Mouse (Mus musculus): Measurements from ENCODE around the gene Gtf2f2.

DNA sequence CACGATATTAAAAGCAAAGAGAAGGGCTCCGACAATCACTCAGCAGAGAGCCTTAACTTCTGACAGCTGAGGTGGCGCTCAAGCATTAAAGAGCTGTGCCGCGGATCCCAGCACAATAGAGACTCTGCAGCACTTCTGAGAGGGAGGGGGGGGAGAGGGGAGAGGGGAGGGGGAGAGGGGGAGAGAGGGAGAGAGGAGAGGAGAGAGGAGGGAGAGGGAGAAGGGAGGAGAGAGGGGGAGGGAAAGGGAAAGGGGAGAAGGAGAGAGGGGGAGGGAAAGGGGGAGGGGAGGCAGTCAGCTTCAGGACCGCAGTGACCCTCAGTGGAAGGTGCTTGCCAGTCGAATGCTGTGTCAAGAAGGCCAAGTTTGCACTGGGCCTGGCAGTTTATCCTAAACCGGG is 131.7 kb downstream of the Gtf2f2 start:
- TF ChIP-seq CTCF (IDR thresholded peaks at IDR 0.05; ENCODE audit: control insufficient read depth, insufficient read depth, insufficient read length) (no peak), USF1 (IDR thresholded peaks at IDR 0.05; ENCODE audit: low read depth) (no peak)
